Mouse (Mus musculus): ENCODE data around the gene Rala.
A peak's percentile ranks its signal among the peaks of the same experiment; 100 is the strongest.

Gene Rala

DNA sequence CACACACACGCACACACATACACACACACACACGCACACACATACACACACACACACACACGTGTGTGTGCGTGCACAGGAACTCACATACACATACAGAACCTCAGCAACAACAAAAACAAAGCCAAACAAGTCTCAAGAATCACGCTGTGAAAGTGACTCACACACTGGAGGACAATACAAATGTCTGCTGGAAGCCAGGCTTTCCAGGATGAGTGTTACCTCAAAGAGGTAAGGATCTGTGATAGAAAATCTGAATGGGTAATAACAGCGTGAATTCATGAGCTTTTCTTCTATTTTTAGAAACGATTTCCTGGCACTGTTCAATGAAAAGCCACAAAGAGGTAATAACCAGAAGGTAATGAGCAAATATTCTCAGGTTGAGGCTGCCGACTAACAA is 59.8 kb downstream of the Rala start:
- no peak for DNase-seq (ENCODE audit: low spot score in 2 of 2)

GRCm38 (mm10) chr13:17879061-17879460 is 65.0 kb downstream of the Rala start:
- no peak for DNase-seq (ENCODE audit: low spot score in 2 of 2)

DNA sequence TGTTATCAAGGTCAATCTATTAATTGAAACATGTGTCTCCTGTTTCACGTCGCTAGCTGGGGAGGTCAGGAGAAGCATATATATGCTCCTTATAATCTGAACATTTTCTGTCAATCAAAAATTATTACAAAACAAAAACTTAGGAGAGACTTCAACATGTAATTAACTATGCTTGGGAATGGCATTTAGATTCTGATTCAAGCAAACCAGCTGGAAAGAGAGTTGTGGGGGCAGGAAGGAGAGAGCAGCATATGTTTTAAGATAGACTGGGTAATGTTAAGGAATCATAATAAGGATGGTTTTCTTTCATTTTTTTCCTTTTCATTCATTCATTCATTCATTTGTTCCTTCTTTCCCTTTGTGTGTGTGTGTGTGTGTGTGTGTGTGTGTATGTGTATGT is 77.3 kb downstream of the Rala start:
- no peak for DNase-seq (ENCODE audit: low spot score in 2 of 2)

DNA sequence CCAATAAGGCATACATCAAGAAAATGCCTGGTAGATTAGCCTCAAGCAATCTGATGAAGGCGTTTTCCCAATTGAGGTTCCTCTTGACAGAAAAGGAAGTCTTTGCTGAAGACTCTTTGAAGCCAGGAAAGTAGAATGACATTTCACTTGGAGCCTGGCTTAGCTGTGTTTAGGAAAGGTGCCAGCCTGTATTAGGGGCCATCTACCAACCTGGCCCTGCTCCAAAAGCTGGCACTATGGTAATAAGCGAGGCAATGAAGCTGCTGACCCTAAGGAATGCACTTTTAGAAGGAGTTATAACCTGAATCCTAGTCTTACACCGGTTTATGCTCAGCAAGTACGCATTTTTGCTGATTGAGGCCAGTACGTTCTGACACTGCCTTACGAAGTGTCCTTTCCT is 83.5 kb downstream of the Rala start:
- no peak for DNase-seq (ENCODE audit: low spot score in 2 of 2)

DNA sequence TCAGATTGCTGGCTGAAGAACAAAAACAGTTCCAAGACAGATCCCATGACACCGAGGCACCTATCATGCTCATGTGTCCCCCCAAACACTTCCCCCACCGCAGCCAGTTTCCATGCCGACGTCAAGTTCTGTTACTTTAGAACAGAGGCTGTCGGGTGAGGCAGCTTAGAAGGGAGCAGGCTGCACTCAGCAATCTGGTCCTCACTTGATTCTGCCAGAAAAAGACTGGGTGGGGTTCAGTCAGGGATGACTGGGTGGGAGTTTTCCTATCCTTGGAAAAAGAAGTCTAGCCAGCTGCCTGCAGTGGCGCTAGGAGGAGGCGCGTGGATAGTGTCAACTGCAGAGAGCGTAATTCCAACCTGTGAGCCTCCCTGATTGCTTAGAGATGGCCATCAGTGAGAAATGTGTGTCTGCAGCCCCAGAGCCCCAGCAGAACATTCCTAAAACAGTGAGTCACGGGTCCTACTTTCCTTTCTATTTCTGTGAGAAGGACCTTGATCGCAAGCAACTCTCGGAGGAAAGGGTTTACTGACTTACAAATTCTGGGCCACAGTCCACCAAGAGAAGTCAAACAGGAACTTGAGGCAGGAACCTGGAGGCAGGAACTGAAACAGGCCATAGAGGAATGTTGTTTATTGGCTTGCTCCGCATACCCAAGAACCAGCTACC is 84.5 kb downstream of the Rala start:
- DNase-seq (ENCODE audit: low spot score in 2 of 2), result peak; percentile 49 to 76

DNA sequence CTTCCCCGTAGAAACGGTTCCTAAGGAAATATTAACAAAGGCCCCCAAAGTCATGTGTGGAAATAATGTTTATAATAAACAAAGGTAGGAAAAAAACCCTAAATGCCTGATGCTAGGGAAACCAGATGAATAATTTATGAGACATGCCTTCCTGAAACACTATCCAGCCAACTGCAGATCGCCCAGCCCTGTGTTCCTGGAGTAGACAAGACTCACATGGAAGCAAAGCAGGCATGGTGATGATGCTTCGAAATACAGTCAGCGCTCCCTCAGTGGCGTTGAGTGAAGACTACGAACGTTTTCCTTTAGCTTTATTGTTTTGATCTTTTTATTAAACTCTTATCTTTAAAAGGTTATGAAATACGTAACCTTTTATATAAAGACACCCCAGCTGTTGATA is 87.0 kb downstream of the Rala start:
- DNase-seq (ENCODE audit: low spot score in 2 of 2), result no peak

DNA sequence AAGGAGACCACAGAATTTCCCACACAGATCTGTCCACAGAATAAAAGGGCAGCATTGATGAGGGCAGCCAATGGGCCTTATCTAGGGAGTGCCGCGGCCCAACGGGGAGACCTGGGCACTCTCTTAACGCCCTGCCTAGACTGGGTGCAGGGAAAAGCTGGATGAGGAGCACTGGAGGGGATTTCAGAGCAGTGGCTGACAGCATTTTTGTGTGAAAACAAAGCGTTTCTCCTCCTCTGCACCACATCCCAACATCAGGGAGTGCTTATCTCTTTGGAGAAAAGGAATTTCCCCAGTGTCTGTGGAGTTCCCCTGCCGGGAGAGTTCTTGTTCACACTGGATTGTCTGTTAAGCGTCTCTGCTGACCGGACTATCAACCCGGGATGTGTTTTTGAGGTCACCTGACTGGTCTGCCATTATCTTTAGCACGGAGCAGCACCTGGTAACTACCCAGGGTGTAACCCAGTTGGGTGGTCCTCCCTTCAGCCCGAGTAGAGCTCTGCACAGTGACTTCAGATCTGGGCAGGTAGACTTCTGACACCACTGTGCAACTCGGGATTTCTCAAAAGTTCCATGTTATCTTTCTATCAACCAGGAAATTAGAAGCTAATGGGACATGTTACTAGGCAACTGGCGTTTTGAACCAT is 88.4 kb downstream of the Rala start:
- DNase-seq (ENCODE audit: low spot score in 2 of 2), result no peak

DNA sequence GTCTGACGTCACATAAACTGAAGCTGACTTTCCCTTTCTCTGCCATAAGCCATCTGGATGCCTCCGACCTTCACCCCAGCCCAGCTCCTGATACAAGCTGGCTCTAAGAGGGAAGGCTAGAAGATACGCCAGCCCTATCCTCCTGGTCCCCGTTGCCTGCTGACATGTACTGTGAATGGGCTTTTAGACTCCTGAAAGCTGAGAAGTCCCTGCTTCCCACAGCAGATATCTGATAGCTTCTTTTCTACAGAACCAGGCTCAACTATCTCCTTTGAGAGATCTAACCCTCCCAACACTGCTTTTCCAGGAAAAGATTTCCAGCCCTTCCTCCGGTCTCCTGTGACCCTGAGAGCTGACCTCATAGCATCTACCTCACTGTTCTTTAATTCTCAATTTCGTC is 89.3 kb downstream of the Rala start:
- no peak for DNase-seq (ENCODE audit: low spot score in 2 of 2)

GRCm38 (mm10) chr13:17843336-17843735 is 100.7 kb downstream of the Rala start:
- DNase-seq (ENCODE audit: low spot score in 2 of 2), result no peak

DNA sequence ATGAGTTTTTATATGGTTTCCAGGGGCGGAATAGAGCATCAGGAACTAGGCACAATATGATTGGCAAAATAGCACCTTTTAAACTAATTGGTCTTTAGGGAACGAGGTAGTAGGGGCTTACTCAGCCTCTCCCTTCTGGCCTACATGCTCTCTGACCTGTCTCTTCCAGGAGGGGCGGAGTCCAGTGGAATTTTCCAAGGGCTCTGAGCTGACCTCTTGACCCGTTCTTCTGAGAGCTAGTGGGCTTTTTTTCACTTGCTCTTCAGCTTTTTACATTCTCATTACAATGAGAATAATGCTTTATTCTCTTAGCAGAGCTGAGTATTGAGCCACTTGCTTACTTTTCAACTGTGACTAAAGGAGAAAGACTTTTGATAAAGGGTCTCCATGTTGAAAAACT is 101.3 kb downstream of the Rala start:
- no peak for DNase-seq (ENCODE audit: low spot score in 2 of 2)

DNA sequence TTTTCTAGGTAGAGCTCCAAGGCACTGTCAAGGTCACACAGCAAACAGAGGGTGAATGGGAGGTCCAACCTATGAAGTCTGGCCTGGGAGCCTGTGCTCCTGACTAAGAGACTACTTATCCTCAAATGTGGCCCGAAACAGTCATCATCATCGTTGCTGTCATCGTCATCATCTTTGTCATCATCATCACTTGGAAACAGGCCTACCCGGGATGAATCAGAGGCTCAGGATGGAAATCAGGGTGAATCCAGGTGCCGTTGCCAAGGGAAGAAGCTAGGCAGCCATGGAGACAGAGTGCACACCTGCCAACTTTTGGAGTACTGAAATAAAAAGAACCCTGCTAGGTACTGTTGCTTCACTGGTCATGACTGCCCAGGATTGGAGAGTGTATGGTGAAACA is 104.9 kb downstream of the Rala start:
- no peak for DNase-seq (ENCODE audit: low spot score in 2 of 2)

GRCm38 (mm10) chr13:17838484-17838851 is 105.6 kb downstream of the Rala start:
- no peak for DNase-seq (ENCODE audit: low spot score in 2 of 2)

- no peak for DNase-seq (ENCODE audit: low spot score in 2 of 2)
Observed at GRCm38 (mm10) chr13:17837610-17838483, 106.2 kb downstream of the Rala start.

GRCm38 (mm10) chr13:17836808-17837207 is 107.2 kb downstream of the Rala start:
- no peak for DNase-seq (ENCODE audit: low spot score in 2 of 2)

GRCm38 (mm10) chr13:17832940-17833339 is 111.1 kb downstream of the Rala start:
- DNase-seq (ENCODE audit: low spot score in 2 of 2), result no peak
